Comparison of ENCODE assay signal across 13 mouse cellular contexts in genomic region chr11:117354107-117354506, GRCm38 (mm10).
DNase-seq lines count a peak whose midpoint lies in the region; ATAC-seq and TF ChIP-seq lines count a peak whose summit lies in the region.
"Had no signal": no experiment of that assay in that cellular context is flagged by ENCODE, and none has a peak within 500 bp of the region (broad histone marks: within the 10 kb centered on the region; RNA-seq: fewer than 3 reads in every experiment).

No protein-coding gene starts in this region.

- TF ChIP-seq EP300 in lung, postnatal 0 days (IDR thresholded peaks at IDR 0.05), result no peak

- H3K27ac ChIP-seq in lung, postnatal 0 days (ENCODE audit: low read length), result no peak overlapping the region
- 0 out of 2 replicates have a peak overlapping the region, but pooled peaks have one; percentile 1 for H3K27ac ChIP-seq in limb, embryonic 10.5 days
- no peak overlapping the region for H3K27ac ChIP-seq in hindbrain, embryonic 14.5 days
- H3K27ac ChIP-seq: embryonic facial prominence, embryonic 12.5 days; neural tube, embryonic 15.5 days had no signal

- ATAC-seq in lung, postnatal 0 days, result peak; percentile 14; the same call in 1 of the 2 replicates
- no peak for ATAC-seq in granulocyte monocyte progenitor cell, adult 5-6 weeks (replicated peaks; ENCODE audit: poor library complexity, severe bottlenecking)
- ATAC-seq in hindbrain, embryonic 14.5 days (ENCODE audit: low FRiP score), result no peak
- ATAC-seq: forebrain, embryonic 14.5 days had no signal

- H3K9ac ChIP-seq in lung, postnatal 0 days (replicated peaks; ENCODE audit: low read depth), result no peak overlapping the region
- no peak overlapping the region for H3K9ac ChIP-seq in hindbrain, embryonic 14.5 days
- H3K9ac ChIP-seq: embryonic facial prominence, embryonic 12.5 days; lung, embryonic 14.5 days; neural tube, embryonic 15.5 days had no signal

- intact Hi-C loops in heart, postnatal 10 days (cut with DNase I), result no loop called here

- no peak overlapping the region for H3K4me2 ChIP-seq in lung, postnatal 0 days (replicated peaks; ENCODE audit: low read depth, low read length)
- H3K4me2 ChIP-seq in hindbrain, embryonic 14.5 days (replicated peaks), result no peak overlapping the region
- H3K4me2 ChIP-seq: embryonic facial prominence, embryonic 12.5 days; lung, embryonic 14.5 days; neural tube, embryonic 15.5 days had no signal

- H3K4me1 ChIP-seq in lung, postnatal 0 days (ENCODE audit: insufficient read depth, low read depth, low read length), result peaks cover 9% of the 10 kb centered on the region
- H3K4me1 ChIP-seq in limb, embryonic 10.5 days, result peaks cover 33% of the 10 kb centered on the region
- H3K4me1 ChIP-seq in hindbrain, embryonic 14.5 days (replicated peaks; ENCODE audit: control insufficient read depth, insufficient read depth, low read length), result peaks cover 17% of the 10 kb centered on the region

- WGBS in lung, postnatal 0 days, result 98% methylated on average over 4 of the region's 4 CpGs
- WGBS in limb, embryonic 10.5 days, result 93% methylated on average over 4 of the region's 4 CpGs
- 94% methylated on average over 4 of the region's 4 CpGs for WGBS in hindbrain, embryonic 14.5 days

- no peaks in the 10 kb centered on the region for H3K9me3 ChIP-seq in lung, postnatal 0 days (ENCODE audit: low read length)
- no peaks in the 10 kb centered on the region for H3K9me3 ChIP-seq in limb, embryonic 10.5 days (replicated peaks)
- no peaks in the 10 kb centered on the region for H3K9me3 ChIP-seq in hindbrain, embryonic 14.5 days (ENCODE audit: control insufficient read depth, low read length)
- H3K9me3 ChIP-seq: embryonic facial prominence, embryonic 12.5 days; neural tube, embryonic 15.5 days had no signal

- H3K4me3 ChIP-seq in lung, postnatal 0 days (ENCODE audit: low read depth, low read length), result no peak overlapping the region
- no peak overlapping the region for H3K4me3 ChIP-seq in limb, embryonic 10.5 days
- H3K4me3 ChIP-seq in hindbrain, embryonic 14.5 days (replicated peaks; ENCODE audit: low read length), result no peak overlapping the region
- H3K4me3 ChIP-seq: embryonic facial prominence, embryonic 12.5 days; neural tube, embryonic 15.5 days had no signal

- TF ChIP-seq CTCF in lung, postnatal 0 days (IDR thresholded peaks at IDR 0.05), result no peak

- peaks cover 14% of the 10 kb centered on the region for H3K36me3 ChIP-seq in lung, postnatal 0 days (ENCODE audit: insufficient read depth, low read length)
- peaks cover 86% of the 10 kb centered on the region for H3K36me3 ChIP-seq in limb, embryonic 10.5 days
- peaks cover 74% of the 10 kb centered on the region for H3K36me3 ChIP-seq in hindbrain, embryonic 14.5 days (replicated peaks; ENCODE audit: control insufficient read depth, insufficient read depth)

- H3K27me3 ChIP-seq in lung, postnatal 0 days (replicated peaks; ENCODE audit: insufficient read depth, low read length), result no peaks in the 10 kb centered on the region
- no peaks in the 10 kb centered on the region for H3K27me3 ChIP-seq in limb, embryonic 10.5 days (ENCODE audit: low read depth, poor library complexity, severe bottlenecking)
- no peaks in the 10 kb centered on the region for H3K27me3 ChIP-seq in hindbrain, embryonic 14.5 days (ENCODE audit: control insufficient read depth, insufficient read depth, low read length)
- H3K27me3 ChIP-seq: embryonic facial prominence, embryonic 12.5 days; neural tube, embryonic 15.5 days had no signal

- DNase-seq in lung, postnatal 0 days (ENCODE audit: low spot score), result no peak
- no peak for DNase-seq in lung, postnatal 14 days
- DNase-seq in gastrocnemius, adult 18-20 months (ENCODE audit: low spot score), result peak; percentile 56
- peak; percentile 88 to 89 for DNase-seq in heart, postnatal 10 days
- DNase-seq in limb, embryonic 10.5 days (ENCODE audit: low spot score), result no peak
- DNase-seq in hindbrain, embryonic 14.5 days (ENCODE audit: low spot score), result no peak
- DNase-seq in spleen, postnatal 10 days (ENCODE audit: low spot score in 2 of 2), result no peak
- DNase-seq: lung, embryonic 14.5 days; midbrain, embryonic 14.5 days had no signal

Comparison
In these comparisons a context has a peak if more than half of its experiments do, and no peak if none do; other contexts are left out.
1. DNase-seq: peak in gastrocnemius, adult 18-20 months (single experiment) and heart, postnatal 10 days (2 of 2); none in lung, postnatal 0 days (single experiment), lung, postnatal 14 days (single experiment), limb, embryonic 10.5 days (single experiment), hindbrain, embryonic 14.5 days (single experiment) and spleen, postnatal 10 days (0 of 2).